Mouse (Mus musculus) brain, embryonic 14.5 days (tissue): Measurements from ENCODE around the gene Gipc1.
A peak's percentile ranks its signal among the peaks of the same experiment; 100 is the strongest.

Source experiments
- CTCF ChIP-seq: fragments of 200-500 bp; IDR thresholded peaks from 2 replicates; pipeline ENCODE4 v1.5.1; 2012; ENCODE audit warnings: inconsistent platforms, mild to moderate bottlenecking, moderate library complexity, borderline replicate concordance; ENCODE audit not compliant: insufficient read depth, insufficient read length; ENCODE audit errors: extremely low read depth
- POLR2A ChIP-seq: fragments of 200-500 bp; IDR thresholded peaks from 2 replicates; pipeline ENCODE4 v1.6.1; 2012; ENCODE audit warnings: mild to moderate bottlenecking, inconsistent platforms, borderline replicate concordance; ENCODE audit not compliant: poor library complexity, insufficient read depth, insufficient read length, severe bottlenecking; ENCODE audit errors: extremely low read depth

- TF ChIP-seq POLR2A (peak; percentile 93), CTCF (no peak)
These were observed 44.6 kb upstream of the Gipc1 start, which contains the start of the genes Tecr and Dnajb1 for GRCm38 (mm10) chr8:83607661-83608397.
